Mouse (Mus musculus) limb, embryonic 13.5 days (tissue): ENCODE data around the gene Josd1. TPM values are rescaled to one million over a fixed set of nuclear protein-coding genes. Genes with fewer than 3 reads are reported as not detected.

Source experiments
- ATAC-seq: fragments of 200-750 bp; cut with Nextera tagmentation; 2 replicates; pipeline ENCODE4 v1.8.0; 2017; ENCODE audit warnings: low read depth, moderate number of reproducible peaks, moderate TSS enrichment; ENCODE audit not compliant: low FRiP score
- H3K27ac ChIP-seq: fragments of 300-500 bp; sonication (generic); 2 replicates; pipeline ENCODE4 v1.5.1; 2015; ENCODE audit warnings: inconsistent platforms, mild to moderate bottlenecking, moderate library complexity
- H3K27me3 ChIP-seq: fragments of 300-500 bp; sonication (generic); 2 replicates; pipeline ENCODE4 v1.6.1; 2015; ENCODE audit warnings: mild to moderate bottlenecking, inconsistent platforms
- H3K36me3 ChIP-seq: fragments of 300-500 bp; sonication (generic); 2 replicates; pipeline ENCODE4 v1.6.1; 2015; ENCODE audit warnings: inconsistent platforms, mild to moderate bottlenecking, moderate library complexity
- H3K4me1 ChIP-seq: fragments of 300-500 bp; sonication (generic); 2 replicates; pipeline ENCODE4 v1.6.1; 2015; ENCODE audit warnings: inconsistent platforms
- H3K4me2 ChIP-seq: fragments of 300-500 bp; sonication (generic); replicated peaks from 2 replicates; pipeline ENCODE4 v1.6.1; 2015; ENCODE audit warnings: inconsistent platforms, mild to moderate bottlenecking, moderate library complexity
- H3K4me3 ChIP-seq: fragments of 300-500 bp; sonication (generic); 2 replicates; pipeline ENCODE4 v1.5.1; 2015; ENCODE audit warnings: moderate library complexity, mild to moderate bottlenecking, inconsistent platforms
- H3K9ac ChIP-seq: fragments of 300-500 bp; sonication (generic); 2 replicates; pipeline ENCODE4 v1.6.1; 2015; ENCODE audit warnings: mild to moderate bottlenecking, inconsistent platforms
- H3K9me3 ChIP-seq: fragments of 300-500 bp; sonication (generic); 2 replicates; pipeline ENCODE4 v1.6.1; 2016; ENCODE audit warnings: inconsistent platforms
- WGBS: fragments of 180-500 bp; shearing (Covaris S2); methylation state at CpG from one replicate; pipeline ENCODE4 v1.1.7; 2015; 5-methylcytosine and 5-hydroxymethylcytosine counted together
- polyA plus RNA-seq: library from polyadenylated mRNA; unstranded; fragments of >200 nt; fragmentation: Nextera tagmentation; extraction: Ambion mirVana; gene quantifications from 2 replicates; pipeline ENCODE4 v1.2.1, GENCODE M21; 2015

Josd1 gene
- polyA plus RNA-seq, 1 experiment from 2014 or later: 26.7 TPM

DNA sequence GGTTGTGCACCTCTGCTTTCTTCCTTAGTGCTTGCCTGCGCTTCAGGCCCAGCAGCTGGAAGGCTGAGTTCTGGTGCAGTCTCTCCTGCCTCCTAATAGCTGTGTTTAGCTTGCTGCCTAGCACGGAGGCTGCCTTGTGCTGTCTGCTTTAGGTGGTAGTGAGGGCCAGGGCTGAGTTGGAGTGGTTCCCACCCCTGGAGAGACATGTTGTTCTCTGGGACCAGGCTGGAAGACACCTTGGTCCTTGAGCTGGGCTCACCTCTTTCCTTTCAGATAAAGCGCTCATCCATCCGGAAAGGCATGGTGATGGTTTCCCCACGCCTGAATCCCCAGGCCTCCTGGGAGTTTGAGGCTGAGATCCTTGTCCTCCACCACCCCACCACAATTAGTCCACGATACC, 29.0 kb upstream of the Josd1 start:
- 93% methylated on average over 6 of the region's 6 CpGs for WGBS
- H3K9me3 ChIP-seq: no peaks in the 10 kb centered on the region

DNA sequence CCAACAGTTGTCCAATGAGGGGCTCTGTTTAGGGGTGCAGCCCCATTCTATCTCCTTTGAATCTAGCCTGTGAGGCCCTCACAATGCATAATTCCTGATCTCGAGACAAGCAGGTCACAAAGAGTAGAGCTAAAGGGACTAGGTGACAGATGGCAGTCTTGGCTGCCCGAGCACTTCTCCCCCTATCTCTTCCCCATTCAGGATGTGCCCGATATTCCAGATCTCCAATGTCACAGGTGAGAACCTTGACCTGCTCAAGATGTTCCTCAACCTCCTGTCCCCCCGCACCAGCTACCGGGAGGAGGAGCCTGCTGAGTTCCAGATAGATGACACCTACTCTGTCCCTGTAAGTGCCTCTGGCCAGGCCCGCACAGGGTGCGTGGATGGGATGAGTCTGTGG, 27.9 kb upstream of the Josd1 start:
- H3K36me3 ChIP-seq: peaks cover 99% of the 10 kb centered on the region
- no peak overlapping the region for H3K9ac ChIP-seq
- no peak overlapping the region for H3K27ac ChIP-seq
- H3K4me1 ChIP-seq: no peaks in the 10 kb centered on the region
- H3K27me3 ChIP-seq: no peaks in the 10 kb centered on the region
- no peak overlapping the region for H3K4me2 ChIP-seq
- H3K9me3 ChIP-seq: no peaks in the 10 kb centered on the region
- no peak overlapping the region for H3K4me3 ChIP-seq
- ATAC-seq: no peak
- 95% methylated on average over 7 of the region's 7 CpGs for WGBS

More for the DNA sequence above, 29.0 kb upstream of the Josd1 start:
- H3K9ac ChIP-seq: no peak overlapping the region
- ATAC-seq: no peak
- H3K27ac ChIP-seq: no peak overlapping the region
- peaks cover 98% of the 10 kb centered on the region for H3K36me3 ChIP-seq
- H3K27me3 ChIP-seq: no peaks in the 10 kb centered on the region
- H3K4me2 ChIP-seq: no peak overlapping the region
- H3K4me1 ChIP-seq: 0 out of 2 replicates have a peak, but pooled peaks cover 3% of the 10 kb centered on the region
- no peak overlapping the region for H3K4me3 ChIP-seq

DNA sequence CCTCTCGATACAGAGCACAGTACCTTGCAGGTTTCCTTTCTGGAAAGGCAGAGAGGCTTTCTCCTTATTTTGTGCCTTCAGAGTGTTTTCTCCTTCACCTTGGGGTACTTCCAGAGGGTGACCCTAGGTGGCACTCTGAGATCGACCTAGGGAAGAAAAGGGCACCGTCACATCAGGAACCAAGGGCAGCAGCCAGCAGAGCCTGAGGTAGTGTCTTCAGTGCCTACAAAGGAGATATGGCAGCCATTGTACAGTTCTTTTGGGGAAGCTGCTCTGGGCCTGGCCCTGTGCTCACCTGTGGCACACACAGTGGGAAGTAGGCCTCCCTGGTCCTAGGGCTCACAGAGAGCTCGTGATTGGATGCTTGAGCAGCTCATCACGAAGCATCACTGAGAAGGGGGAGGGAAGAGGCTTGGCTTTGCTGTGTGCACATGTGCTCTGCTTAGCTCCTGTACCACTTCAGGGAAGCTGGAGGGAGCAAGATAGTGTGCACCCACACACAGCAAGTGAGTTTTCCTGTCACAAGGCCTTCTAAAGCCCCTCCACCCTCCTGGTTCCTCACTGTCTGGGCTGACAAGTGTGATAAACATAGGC, 20.6 kb upstream of the Josd1 start:
- Histone ChIP-seq H3K4me2 (no peak overlapping the region), H3K27ac (no peak overlapping the region), H3K27me3 (no peaks in the 10 kb centered on the region), H3K36me3 (peaks cover 69% of the 10 kb centered on the region), H3K4me3 (no peak overlapping the region), H3K9me3 (no peaks in the 10 kb centered on the region), H3K9ac (no peak overlapping the region), H3K4me1 (no peaks in the 10 kb centered on the region)
- ATAC-seq: no peak
- WGBS: 94% methylated on average over 5 of the region's 5 CpGs

DNA sequence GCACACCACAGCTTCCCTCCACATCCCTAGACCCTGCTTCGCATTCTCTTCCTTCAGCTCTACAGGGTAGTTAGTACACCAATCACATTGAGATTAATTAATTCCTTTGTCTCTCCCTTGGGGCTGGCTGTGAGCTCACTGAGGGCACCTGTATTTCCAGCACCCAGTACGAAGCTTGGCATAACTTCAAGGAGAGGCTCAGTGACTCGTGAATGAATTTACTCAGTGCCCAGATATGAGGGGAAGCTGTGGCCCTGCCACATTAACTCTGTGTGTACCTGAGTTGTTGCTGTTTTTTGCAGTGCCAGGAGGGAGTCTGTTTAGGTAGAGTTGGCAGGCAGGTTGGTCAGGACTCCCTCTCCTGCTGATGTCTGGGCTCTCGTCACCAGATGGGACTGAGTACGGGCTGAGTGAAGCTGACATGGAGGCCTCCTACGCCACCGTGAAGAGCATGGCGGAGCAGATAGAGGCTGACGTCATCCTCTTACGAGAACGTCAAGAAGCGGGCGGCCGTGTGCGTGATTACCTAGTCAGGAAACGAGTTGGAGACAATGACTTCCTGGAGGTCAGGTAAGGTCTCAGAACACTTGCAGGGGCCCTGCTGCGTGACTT, 19.0 kb upstream of the Josd1 start:
- Histone ChIP-seq H3K4me1 (no peaks in the 10 kb centered on the region), H3K27ac (no peak overlapping the region), H3K9ac (no peak overlapping the region), H3K4me3 (no peak overlapping the region), H3K27me3 (no peaks in the 10 kb centered on the region), H3K9me3 (no peaks in the 10 kb centered on the region), H3K4me2 (no peak overlapping the region), H3K36me3 (peaks cover 53% of the 10 kb centered on the region)
- 90% methylated on average over 17 of the region's 17 CpGs for WGBS
- no peak for ATAC-seq

DNA sequence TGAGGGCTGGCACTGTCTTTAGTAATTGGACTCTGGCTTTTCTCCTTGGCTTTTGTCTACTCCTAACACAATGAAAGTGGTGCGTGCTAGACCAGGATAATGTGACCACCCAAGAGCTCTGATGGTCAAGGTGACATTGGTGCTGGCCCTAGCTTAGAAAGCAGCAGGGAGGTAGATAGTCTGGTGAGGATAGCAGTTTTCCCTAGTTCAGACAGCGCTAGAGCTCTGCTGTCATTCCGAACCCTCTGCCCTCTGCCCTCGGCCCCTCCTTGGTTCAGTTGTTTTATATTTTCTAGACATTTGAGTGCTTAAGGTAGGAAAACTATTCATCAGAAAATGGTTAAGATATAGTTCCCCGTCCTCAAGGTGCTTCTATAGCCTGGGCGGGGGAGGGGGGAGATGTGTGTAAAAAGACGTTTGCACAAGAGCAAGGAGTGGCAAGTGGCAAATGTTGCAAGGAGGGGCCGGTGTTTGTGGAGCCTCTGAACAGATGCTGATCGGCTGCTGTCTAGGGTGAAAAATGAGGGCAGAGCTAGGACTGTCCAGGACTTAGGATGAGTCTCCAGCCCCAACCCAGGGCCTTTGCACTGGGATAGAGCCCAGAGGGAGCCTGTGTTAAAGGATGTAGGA, 10.0 kb upstream of the Josd1 start:
- no peak overlapping the region for H3K27ac ChIP-seq
- no peak overlapping the region for H3K4me3 ChIP-seq
- peaks cover 12% of the 10 kb centered on the region for H3K4me1 ChIP-seq
- no peak for ATAC-seq
- no peak overlapping the region for H3K9ac ChIP-seq
- no peaks in the 10 kb centered on the region for H3K9me3 ChIP-seq
- H3K36me3 ChIP-seq: peaks cover 33% of the 10 kb centered on the region
- 74% methylated on average over 9 of the region's 9 CpGs for WGBS
- no peaks in the 10 kb centered on the region for H3K27me3 ChIP-seq
- H3K4me2 ChIP-seq: no peak overlapping the region

DNA sequence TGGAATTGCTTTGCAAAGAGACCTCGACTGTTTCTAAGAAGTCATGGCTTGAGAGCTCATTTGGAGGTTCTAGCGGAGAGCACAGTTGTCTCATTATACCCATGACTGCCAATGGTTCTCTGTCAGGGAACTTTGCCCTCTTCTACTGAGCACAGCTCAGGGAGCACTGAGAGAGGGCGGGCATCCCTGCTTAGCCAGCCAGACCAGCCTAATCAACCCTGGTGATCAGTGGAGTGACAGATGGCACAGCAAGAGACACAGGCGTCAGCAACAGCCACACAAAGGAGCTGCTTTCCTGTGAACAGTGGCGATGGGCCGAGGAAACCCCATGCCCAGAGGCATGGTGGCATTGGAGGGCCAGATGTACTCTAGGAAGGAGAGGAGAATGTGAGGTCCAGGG, 9.3 kb upstream of the Josd1 start:
- Histone ChIP-seq H3K4me1 (peaks cover 19% of the 10 kb centered on the region), H3K36me3 (peaks cover 33% of the 10 kb centered on the region), H3K9me3 (no peaks in the 10 kb centered on the region), H3K9ac (0 out of 2 replicates have a peak overlapping the region, but pooled peaks have one; percentile 19), H3K4me2 (no peak overlapping the region), H3K27me3 (no peaks in the 10 kb centered on the region), H3K27ac (no peak overlapping the region), H3K4me3 (no peak overlapping the region)
- 90% methylated on average over 6 of the region's 6 CpGs for WGBS
- ATAC-seq: no peak

DNA sequence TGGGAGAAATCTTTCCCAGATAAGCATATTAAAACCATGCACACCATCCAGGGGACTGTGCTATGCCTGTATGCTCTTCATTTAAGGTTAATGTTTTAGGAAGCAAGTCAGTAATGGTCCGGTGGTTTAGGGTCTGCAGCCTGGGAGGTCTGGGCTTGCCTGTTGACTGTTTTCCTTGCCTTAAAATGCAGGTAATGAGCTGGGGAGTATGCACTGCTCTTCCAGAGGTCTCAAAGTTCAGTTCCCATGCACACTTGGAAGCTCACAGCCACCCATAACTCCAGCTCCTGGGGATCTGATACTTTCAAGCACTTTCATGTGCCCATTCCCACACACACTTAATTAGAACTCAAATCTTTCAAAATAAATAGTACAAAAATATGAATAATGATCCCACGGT, 8.8 kb upstream of the Josd1 start:
- no peak overlapping the region for H3K27ac ChIP-seq
- no peak overlapping the region for H3K4me3 ChIP-seq
- 88% methylated on average over 2 of the region's 2 CpGs for WGBS
- no peak for ATAC-seq
- H3K9ac ChIP-seq: 0 out of 2 replicates have a peak overlapping the region, but pooled peaks have one; percentile 25
- no peaks in the 10 kb centered on the region for H3K9me3 ChIP-seq
- no peak overlapping the region for H3K4me2 ChIP-seq
- H3K4me1 ChIP-seq: peaks cover 24% of the 10 kb centered on the region
- no peaks in the 10 kb centered on the region for H3K27me3 ChIP-seq
- H3K36me3 ChIP-seq: peaks cover 33% of the 10 kb centered on the region

DNA sequence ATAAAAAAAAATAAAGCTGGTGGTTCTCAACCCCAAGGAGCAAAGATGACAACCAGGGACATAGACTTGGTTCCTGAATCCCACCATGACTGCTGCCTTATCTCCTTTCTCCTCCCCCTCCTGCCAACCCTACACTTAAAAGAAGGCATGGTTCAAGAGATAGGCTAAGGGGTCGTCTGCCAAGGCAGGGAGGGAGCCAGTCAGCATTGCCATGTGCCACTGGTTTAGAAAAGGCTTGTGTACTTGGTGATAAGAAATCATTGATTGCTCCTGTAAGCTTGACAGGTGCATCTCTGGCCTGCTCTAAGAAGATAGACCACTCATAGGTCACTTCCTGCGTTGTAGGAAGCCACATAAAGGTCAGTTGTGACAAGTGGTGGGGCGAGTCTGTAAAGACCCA, 7.8 kb upstream of the Josd1 start:
- Histone ChIP-seq H3K4me3 (no peak overlapping the region), H3K27ac (no peak overlapping the region), H3K9me3 (no peaks in the 10 kb centered on the region), H3K4me1 (peaks cover 26% of the 10 kb centered on the region), H3K27me3 (no peaks in the 10 kb centered on the region), H3K36me3 (peaks cover 33% of the 10 kb centered on the region), H3K9ac (no peak overlapping the region), H3K4me2 (no peak overlapping the region)
- WGBS: 69% methylated on average over 3 of the region's 3 CpGs
- ATAC-seq: no peak

DNA sequence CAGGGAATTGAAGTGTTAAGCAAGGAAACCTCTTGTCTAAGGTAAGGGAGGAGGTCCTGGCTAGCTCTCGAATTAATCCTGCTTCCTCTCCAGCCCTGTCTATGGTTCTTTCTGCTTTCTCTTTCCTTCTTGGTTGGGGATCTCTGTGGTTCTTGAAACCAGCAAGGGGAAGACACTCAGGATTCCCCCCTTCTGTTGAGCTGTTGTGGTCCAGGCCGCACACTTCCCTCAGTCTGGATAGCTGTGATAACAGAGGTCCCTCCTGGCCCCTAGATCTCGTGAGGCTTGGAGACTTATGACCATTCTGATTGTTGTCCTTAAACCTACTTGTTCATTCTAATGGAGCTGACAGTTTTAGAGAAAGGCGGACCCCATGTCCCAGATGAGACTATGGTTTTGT, 6.8 kb upstream of the Josd1 start:
- Histone ChIP-seq H3K4me2 (no peak overlapping the region), H3K36me3 (peaks cover 33% of the 10 kb centered on the region), H3K27ac (no peak overlapping the region), H3K27me3 (no peaks in the 10 kb centered on the region), H3K4me1 (peaks cover 31% of the 10 kb centered on the region), H3K9ac (no peak overlapping the region), H3K4me3 (no peak overlapping the region), H3K9me3 (no peaks in the 10 kb centered on the region)
- WGBS: 94% methylated on average over 4 of the region's 4 CpGs
- ATAC-seq: no peak

DNA sequence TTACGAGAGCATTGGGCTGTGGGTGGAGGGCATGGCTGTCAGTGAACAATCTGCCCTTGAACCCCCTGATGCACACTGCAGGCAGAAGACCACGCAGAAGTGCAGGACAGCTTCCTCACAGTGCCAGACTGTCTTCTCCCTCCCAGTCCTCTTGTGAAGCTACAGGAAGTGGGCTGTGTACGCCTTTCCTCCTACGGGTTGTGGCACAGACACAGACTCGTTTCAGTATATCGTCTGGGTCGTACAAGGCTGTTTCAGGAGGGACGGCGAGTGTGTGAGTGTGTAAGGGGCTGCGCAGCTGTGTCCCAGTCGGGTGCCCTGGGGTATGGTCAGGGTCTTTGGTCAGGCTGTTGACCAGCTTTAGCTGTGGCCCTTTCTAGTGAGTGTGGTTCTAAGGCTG, 6.0 kb upstream of the Josd1 start:
- Histone ChIP-seq H3K27me3 (no peaks in the 10 kb centered on the region), H3K4me1 (peaks cover 34% of the 10 kb centered on the region), H3K9ac (no peak overlapping the region), H3K4me2 (0 out of 2 replicates have a peak overlapping the region, but pooled peaks have one; percentile 1), H3K36me3 (peaks cover 27% of the 10 kb centered on the region), H3K4me3 (no peak overlapping the region), H3K9me3 (no peaks in the 10 kb centered on the region), H3K27ac (no peak overlapping the region)
- ATAC-seq: no peak
- 80% methylated on average over 11 of the region's 11 CpGs for WGBS

DNA sequence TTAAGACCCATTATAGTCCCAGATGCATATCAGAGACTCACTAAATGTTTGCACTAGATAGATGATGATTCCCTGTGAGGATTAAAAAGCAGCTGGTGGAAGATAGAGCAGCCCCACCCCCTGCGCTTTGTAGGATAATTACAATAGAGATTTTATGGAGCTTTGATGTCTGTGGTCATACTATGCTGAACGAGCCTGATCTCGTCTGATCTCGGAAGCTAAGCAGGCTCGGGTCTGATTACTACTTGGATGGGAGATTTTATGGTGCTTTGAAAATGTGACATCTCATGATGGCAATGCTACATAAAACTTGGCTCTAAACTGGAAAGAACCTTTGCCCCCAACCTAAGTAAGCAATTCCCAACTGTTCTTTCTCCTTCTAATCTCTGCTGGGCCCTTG, 4.6 kb upstream of the Josd1 start:
- no peak overlapping the region for H3K9ac ChIP-seq
- H3K27me3 ChIP-seq: no peaks in the 10 kb centered on the region
- 64% methylated on average over 5 of the region's 5 CpGs for WGBS

DNA sequence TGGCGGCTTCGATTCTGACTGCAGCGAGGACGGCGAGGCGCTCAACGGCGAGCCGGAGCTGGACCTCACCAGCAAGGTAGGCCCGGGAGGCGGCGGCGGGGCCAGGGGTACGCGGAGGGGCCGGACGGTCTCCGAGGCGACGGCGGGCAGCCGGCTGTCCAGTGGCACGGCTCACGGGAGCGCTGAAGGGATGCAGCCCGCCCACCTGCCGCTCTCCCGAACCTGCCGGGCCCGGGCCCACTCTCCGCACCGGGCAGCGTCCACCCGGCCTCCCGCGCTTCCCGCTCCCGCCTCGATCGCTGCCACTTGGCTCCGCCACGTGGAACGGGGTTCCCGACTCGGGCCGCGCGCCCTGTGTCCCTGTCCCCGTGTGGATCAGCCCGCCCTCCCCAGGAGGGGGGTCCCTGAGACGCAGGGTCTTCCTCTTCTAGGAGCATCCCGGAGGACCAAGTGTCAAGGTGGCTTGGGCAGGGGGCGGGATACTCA, 3.3 kb upstream of the Josd1 start:
- Histone ChIP-seq H3K27me3 (no peaks in the 10 kb centered on the region), H3K4me2 (peak overlapping the region; percentile 97), H3K36me3 (peaks cover 16% of the 10 kb centered on the region), H3K4me1 (peaks cover 46% of the 10 kb centered on the region), H3K27ac (peak overlapping the region; percentile 69; the same call in 1 of the 2 replicates), H3K9ac (peak overlapping the region; percentile 94), H3K9me3 (no peaks in the 10 kb centered on the region), H3K4me3 (peak overlapping the region; percentile 92)
- whole genome bisulfite sequencing: 1% methylated on average over 42 of the region's 53 CpGs
- ATAC-seq: peak; percentile 2; the same call in 1 of the 2 replicates

More for the DNA sequence above, 4.6 kb upstream of the Josd1 start:
- H3K36me3 ChIP-seq: peaks cover 26% of the 10 kb centered on the region
- ATAC-seq: no peak
- no peaks in the 10 kb centered on the region for H3K9me3 ChIP-seq
- H3K4me2 ChIP-seq: peak overlapping the region; percentile 97
- H3K4me3 ChIP-seq: peak overlapping the region; percentile 92; the same call in 1 of the 2 replicates
- H3K27ac ChIP-seq: no peak overlapping the region
- H3K4me1 ChIP-seq: peaks cover 40% of the 10 kb centered on the region
